Mouse (Mus musculus): ENCODE results near the gene Gm20388.
A peak's percentile ranks its signal among the peaks of the same experiment; 100 is the strongest.

Gm20388 gene

GRCm38 (mm10) chr8:121908378-121909147 is 1997.9 kb downstream of the Gm20388 start:
- DNase-seq: no peak

- no peak for DNase-seq
Measured at GRCm38 (mm10) chr8:121909148-121909541, 1998.5 kb downstream of the Gm20388 start.

- peak; percentile 88 for DNase-seq
Measured at GRCm38 (mm10) chr8:121909663-121910062, 1999.0 kb downstream of the Gm20388 start.

DNA sequence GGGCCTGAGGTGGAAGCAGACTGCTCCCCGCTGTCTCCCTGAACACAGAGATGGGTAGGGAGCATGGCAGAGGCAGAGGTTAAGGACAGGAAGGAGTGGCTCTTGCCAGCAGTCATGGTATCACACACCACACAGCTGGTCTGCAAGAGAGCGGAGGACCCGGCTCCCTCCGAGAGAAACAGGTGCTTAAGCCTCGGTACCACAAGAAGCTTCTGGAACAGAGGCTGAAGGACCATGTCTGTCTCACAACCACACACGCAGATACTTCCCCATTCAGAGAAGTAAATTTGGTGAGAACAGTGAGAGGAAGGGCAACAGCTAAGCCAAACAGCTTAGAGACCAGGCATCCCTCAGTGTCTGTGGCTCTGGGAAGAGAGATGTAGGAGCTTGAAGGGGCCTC is 2000.8 kb downstream of the Gm20388 start:
- DNase-seq: no peak

DNA sequence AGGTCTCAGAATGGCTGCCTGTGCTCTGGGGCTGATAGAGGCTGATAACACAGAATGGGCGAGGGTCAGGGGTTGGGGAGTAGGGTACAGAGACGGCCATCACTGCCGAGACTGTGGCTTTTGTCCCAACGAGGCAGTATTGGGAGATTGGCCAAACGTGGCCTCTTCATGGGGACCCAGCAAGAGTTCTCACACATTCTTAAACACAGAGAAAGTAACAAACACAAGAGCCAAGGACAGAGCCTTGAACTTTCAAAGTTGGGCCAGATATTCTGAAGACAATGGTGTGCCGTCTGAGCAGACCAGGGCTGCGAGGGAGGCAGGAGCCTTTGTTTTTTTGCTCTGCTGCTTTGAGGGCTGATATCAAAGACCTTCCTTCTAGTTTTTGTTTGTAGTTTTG is 2001.3 kb downstream of the Gm20388 start:
- DNase-seq: no peak

GRCm38 (mm10) chr8:121912831-121913230 is 2002.2 kb downstream of the Gm20388 start:
- DNase-seq: no peak

- DNase-seq: no peak
Measured at GRCm38 (mm10) chr8:121913378-121913777, 2002.7 kb downstream of the Gm20388 start.

DNA sequence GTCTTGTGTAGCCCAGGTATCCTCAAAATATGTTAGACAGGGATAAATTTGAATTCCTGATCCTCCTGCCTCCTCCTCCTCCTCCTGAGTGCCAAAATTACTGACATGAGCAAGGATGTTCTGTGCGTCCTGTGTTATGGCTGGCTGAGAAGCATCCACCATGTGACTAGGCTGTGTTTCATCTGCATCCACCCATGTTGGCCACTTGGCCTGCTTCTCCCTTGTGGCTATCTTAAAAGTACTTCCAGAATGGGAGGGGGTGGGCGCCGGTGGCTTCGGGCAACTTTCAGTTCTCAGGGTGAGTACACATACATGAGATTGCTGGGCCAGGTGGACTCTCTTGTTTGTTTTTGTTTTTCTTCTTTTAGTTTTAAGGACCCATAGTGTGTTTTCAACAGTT is 2008.5 kb downstream of the Gm20388 start:
- no peak for DNase-seq

DNA sequence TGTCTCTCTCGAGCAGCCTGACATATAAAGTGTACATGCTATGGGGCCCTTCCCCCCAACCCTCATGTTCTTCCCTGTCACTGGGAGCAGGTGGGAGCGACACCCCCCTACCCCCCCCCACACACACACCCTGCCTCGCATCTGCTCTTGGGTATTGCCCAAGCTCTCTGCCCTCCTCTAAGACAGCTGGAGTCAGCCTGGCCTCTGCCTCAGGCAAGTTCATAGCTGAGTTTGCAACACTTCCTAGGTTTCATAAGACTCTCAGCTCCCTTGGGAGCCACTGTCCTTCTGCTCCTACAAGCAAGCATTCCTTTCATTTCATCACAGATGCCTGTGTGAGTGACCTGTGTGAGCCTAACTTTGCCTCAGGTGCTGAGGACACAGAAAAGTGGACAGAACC is 2009.1 kb downstream of the Gm20388 start:
- DNase-seq: no peak

GRCm38 (mm10) chr8:121921582-121921981 is 2010.9 kb downstream of the Gm20388 start:
- no peak for DNase-seq

GRCm38 (mm10) chr8:121922101-121922500 is 2011.5 kb downstream of the Gm20388 start:
- DNase-seq: peak; percentile 79

- DNase-seq: no peak
Measured at GRCm38 (mm10) chr8:121924681-121925080, 2014.0 kb downstream of the Gm20388 start.

- peak; percentile 91 for DNase-seq
Measured at GRCm38 (mm10) chr8:121925624-121926023, 2015.0 kb downstream of the Gm20388 start.

- no peak for DNase-seq
Measured at GRCm38 (mm10) chr8:121926266-121926665, 2015.6 kb downstream of the Gm20388 start.

DNA sequence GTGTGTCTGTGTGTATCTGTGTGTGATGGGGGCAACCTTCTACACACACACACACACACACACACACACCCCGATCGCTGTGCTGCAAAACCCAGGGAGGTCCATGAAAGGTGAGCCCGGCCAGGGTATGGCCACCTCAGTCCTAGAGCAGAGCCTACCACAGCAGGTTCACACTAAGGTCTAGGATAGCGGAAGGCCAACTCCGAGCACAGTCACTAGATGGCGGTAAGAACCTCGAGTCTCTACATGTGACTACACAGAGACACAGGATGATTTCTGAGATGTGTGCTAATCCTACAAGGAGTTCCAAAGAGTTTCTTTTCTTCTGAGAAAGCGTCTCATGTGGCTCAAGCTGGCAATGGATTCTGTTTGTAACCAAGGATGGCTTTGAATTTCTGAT is 2016.7 kb downstream of the Gm20388 start:
- DNase-seq: peak; percentile 74

- no peak for DNase-seq
Measured at GRCm38 (mm10) chr8:121930047-121930446, 2019.4 kb downstream of the Gm20388 start.

DNA sequence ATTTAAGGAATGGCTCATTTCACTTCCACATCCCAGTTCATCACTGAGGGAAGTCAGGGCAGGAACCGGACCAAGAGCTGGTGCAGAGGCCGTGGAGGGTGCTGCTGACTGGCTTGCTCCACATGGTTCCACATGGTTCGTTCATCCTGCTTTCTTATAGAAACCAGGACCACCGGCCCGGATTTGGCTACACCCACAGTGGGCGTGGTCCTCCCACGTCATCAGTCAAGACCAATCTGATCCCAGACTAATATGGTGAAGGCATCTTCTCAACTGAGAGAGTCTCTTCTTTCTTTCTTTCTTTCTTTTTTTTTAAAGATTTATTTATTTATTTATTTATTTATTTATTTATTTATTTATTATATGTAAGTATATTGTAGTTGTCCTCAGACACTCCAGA is 2020.9 kb downstream of the Gm20388 start:
- no peak for DNase-seq

DNA sequence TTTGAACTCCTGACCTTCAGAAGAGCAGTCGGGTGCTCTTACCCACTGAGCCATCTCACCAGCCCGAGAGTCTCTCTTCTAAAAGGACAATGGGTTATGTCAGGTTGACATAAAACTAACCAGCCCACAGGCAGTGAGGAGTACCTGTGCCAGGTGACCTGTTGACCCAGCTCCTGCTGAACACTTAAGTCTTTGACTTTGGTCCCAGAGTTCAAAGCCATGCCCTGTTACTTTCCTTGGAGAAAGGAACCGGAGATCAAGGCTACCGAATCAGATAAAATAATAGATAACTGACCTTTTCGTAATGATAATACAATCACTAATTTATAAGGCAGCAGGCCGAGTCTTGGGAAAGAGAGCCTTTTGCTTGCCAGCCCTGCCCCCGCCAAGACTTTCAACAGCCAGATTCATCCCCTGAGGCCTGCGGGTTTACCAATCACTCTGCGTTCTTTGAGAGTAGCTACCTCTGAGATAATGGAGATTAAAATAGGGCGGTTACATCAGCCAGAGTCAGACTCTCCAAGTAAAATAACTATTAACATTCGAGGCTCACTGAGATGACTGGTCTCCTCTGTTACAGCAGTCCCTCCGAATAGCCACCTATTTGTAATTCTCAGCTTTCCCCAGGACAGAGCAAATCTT is 2021.5 kb downstream of the Gm20388 start:
- DNase-seq: no peak

DNA sequence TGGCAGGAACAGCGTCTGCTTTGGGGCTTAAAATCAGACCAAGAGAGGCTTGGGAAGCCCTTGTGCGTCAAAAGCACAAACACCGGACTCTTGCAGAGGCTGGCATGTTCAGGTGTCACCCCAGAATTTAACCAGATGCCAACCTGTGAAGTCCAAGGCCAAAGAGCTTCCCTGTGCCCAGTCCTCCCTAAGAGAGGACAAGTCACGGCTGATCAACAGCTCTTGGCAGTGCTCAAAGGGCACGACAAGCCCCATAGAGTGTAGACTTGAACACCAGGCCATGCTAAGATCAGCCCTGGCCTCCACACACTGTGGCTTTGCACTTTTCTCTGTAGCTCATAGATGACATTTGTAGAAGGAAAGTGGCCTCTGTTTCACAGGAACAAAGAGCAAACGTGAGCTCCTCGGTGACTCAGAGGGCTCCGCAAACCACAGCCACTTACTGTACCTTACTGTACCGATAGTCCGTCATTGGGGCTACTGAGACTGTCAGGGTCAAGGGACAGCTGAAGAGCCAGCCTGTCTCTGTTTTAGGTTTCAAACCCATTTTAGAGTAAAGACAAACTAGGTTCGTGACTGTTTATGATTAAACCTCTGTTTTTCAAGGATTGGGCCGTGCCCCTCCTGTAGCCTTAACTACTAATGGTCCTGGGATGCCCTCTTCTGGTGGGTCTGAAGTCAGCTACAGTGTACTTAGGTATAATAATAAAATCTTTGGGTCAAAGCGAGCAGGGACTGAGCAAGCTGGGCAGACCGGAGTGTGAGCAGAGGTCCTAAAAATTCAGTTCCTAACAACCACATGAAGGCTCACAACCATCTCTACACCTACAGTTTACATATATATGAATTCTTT is 2022.3 kb downstream of the Gm20388 start:
- DNase-seq: no peak

- DNase-seq: peak; percentile 65
Measured at GRCm38 (mm10) chr8:121934506-121934905, 2023.9 kb downstream of the Gm20388 start.

DNA sequence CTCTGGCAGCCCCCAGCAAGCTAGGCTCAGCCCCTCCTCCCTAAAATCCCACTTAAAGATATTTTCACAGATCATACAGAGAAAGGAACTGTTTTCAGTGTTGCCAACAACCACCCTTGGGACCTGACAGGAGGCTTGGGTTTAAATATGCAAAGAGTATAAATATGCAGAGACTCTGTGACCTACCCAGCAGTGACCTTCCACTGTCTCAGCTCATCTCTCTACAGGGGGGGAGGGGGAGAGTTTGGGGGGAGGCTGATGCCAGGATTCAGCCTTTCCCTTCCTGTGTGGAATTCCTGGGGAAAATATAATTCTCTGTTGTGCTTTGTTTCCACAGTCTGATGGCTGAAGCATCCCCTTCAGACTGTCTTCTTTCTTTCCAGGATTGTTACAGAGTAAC is 2024.3 kb downstream of the Gm20388 start:
- no peak for DNase-seq

DNA sequence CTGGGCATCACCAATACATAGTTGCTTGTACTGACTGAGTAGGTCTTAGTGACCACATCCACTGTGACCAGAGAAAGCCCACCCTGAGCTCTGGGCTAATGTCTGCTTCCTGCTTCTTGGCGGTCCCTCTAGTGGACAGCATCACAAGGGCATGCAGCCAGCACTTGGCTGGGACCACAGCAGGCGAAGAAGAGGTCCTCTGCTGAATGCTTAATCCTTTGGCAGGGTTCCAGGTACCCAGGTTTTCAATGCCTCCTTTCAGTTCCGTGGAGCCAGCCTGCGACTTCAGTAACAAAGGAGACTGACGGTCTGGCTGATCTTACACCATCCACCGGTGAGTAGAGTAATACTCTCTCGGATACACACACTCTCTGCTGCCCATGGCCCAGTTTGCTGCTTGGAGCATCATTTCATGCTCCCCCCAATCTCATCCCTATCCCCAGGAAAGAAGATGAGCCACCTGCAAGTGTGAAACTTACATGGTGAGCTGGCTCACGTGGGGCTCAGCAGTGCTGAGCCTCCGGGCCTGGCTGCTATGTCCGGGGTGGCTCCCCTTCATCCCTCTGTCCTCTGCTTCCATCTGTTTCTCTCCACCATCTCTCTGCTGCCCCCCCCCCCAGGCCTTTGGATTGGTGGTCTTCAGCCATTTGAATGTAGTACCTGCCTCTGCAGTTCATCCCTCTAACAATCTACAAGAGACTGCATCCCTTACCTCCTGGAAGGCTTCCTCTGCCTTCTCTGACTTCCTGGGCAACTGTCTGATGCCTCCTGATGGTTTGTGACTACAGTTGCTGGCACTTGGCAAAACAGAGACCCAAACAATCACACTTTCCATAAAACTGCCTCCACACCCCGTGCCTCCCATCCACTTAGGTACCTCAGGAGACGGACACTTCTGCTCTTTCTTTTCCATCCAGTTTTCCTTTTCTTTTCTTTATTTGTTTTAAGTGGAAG is 2025.0 kb downstream of the Gm20388 start:
- peak; percentile 61 for DNase-seq
